Mouse (Mus musculus) CD4-positive, CD25-positive, alpha-beta regulatory T cell (primary cell): ENCODE results near the gene Cldn34b4. TPM values are rescaled to one million over a fixed set of nuclear protein-coding genes. Genes with fewer than 3 reads are reported as not detected.

ENCODE experiments used
- polyA plus RNA-seq: library from polyadenylated mRNA; unstranded; fragments of 100-300 nt; shearing (Covaris generic); gene quantifications from one replicate; pipeline ENCODE4 v1.2.1, GENCODE M21; 2017

Gene Cldn34b4
- not detected for polyA plus RNA-seq

DNA sequence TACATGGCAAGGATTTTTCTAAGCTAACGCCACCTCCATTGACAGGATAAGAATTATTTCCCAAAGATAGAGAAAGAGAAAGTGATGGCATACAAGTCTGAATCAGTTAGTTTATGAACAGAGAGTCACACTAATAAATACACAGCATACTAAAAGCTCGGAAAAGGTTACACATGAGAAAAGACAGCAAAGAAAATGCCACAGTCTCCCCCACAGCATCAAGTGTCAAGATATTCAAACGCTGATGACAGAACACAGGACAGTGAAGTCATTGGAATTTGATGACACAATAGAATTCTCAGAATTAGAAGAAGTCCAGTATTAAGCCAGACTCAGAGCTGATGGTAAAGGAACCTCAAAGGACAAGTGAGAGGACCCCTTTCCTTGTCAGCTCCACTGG, at the start of gene Cldn34b4:
Cldn34b4 (plus strand) TSS at position 301 of the 400 bp plus-strand sequence.

Other genes starting within 250 kb of the Cldn34b4 start
- not detected for gene Cldn34b3, start 129.0 kb upstream of the Cldn34b4 start, polyA plus RNA-seq
- gene Cldn34d, start 209.6 kb downstream of the Cldn34b4 start, polyA plus RNA-seq: not detected